Mouse (Mus musculus) heart, adult 2 months (tissue): ENCODE data around the gene Trpc4.

Experiments used
- CTCF ChIP-seq: fragments of 200-600 bp; IDR thresholded peaks from 2 replicates; pipeline ENCODE4 v1.8.1; 2022; ENCODE audit warnings: antibody characterized with exemption, mild to moderate bottlenecking, moderate library complexity
- POLR2A ChIP-seq: fragments of 200-500 bp; IDR thresholded peaks from 2 replicates; pipeline ENCODE4 v1.6.1; 2011; ENCODE audit warnings: mild to moderate bottlenecking, low read depth, low read length, control low read depth; ENCODE audit not compliant: insufficient read depth

- no peak for TF ChIP-seq CTCF
- TF ChIP-seq POLR2A = no peak
These were observed 55.6 kb downstream of the Trpc4 start for GRCm38 (mm10) chr3:54211441-54211840.
